Mouse (Mus musculus) testis, adult 2 months (tissue): ENCODE data around the gene 1700001P01Rik. TPM values are rescaled to one million over a fixed set of nuclear protein-coding genes. Genes with fewer than 3 reads are reported as not detected.
A peak's percentile ranks its signal among the peaks of the same experiment; 100 is the strongest.

Source experiments
- H3K27ac ChIP-seq: fragments of 200-500 bp; 2 replicates; pipeline ENCODE4 v1.5.1; 2012; ENCODE audit warnings: low read depth, low read length; ENCODE audit not compliant: control insufficient read depth, insufficient read depth
- H3K27me3 ChIP-seq: fragments of 200-500 bp; 2 replicates; pipeline ENCODE4 v1.6.1; 2012; ENCODE audit warnings: mild to moderate bottlenecking, low read length, moderate library complexity; ENCODE audit not compliant: control insufficient read depth, insufficient read depth
- H3K36me3 ChIP-seq: fragments of 200-500 bp; 2 replicates; pipeline ENCODE4 v1.6.1; 2012; ENCODE audit warnings: mild to moderate bottlenecking, low read length; ENCODE audit not compliant: control insufficient read depth, insufficient read depth
- H3K4me1 ChIP-seq: fragments of 200-500 bp; 2 replicates; pipeline ENCODE4 v1.6.1; 2012; ENCODE audit warnings: low read length; ENCODE audit not compliant: control insufficient read depth, insufficient read depth
- H3K4me3 ChIP-seq: fragments of 200-500 bp; 2 replicates; pipeline ENCODE4 v1.5.1; 2012; ENCODE audit warnings: low read depth, mild to moderate bottlenecking, low read length, moderate library complexity, mixed read lengths; ENCODE audit not compliant: control insufficient read depth
- CTCF ChIP-seq: fragments of 200-500 bp; IDR thresholded peaks from 2 replicates; pipeline ENCODE4 v1.5.1; 2012; ENCODE audit warnings: low read depth, mild to moderate bottlenecking, inconsistent platforms, low read length, moderate library complexity; ENCODE audit not compliant: control insufficient read depth, insufficient read depth, insufficient replicate concordance
- POLR2A ChIP-seq: fragments of 200-500 bp; IDR thresholded peaks from 2 replicates; pipeline ENCODE4 v1.6.1; 2012; ENCODE audit warnings: low read depth, mild to moderate bottlenecking, inconsistent platforms, low read length, moderate library complexity; ENCODE audit not compliant: control insufficient read depth
- polyA plus RNA-seq: library from polyadenylated mRNA; depleted of rRNA; stranded (reverse); fragments of >200 nt; gene quantifications from 2 replicates; pipeline ENCODE4 v1.2.3, GENCODE M21; 2012

1700001P01Rik gene
- polyA plus RNA-seq, 1 experiment = 181 TPM

- no peaks in the 10 kb centered on the region for H3K27me3 ChIP-seq
- no peak overlapping the region for H3K27ac ChIP-seq
- H3K4me3 ChIP-seq = no peak overlapping the region
- no peaks in the 10 kb centered on the region for H3K36me3 ChIP-seq
- TF ChIP-seq CTCF (no peak), POLR2A (no peak)
- no peaks in the 10 kb centered on the region; the same call in 1 of the 2 replicates for H3K4me1 ChIP-seq
Measured at GRCm38 (mm10) chr11:97819923-97820322, 44.2 kb upstream of the 1700001P01Rik start.

DNA sequence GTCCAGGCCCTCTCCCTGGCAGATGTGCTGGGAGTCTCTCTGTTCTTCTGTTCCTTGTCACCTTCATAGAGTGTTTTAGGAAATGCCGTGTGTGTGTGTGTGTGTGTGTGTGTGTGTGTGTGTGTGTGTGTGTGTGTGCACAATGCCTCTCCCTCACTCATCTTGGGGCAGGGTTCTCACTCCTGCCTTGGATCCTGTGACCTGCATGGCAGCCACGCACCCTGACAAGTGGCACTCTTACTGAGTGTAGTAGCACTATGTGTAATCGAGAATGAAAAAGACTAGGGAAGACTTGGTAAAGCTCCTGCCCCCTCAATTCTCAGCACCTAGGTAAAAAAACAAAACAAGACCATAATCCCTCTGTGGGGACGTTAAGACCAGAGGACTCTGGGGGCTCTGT, 43.4 kb upstream of the 1700001P01Rik start:
- Histone ChIP-seq H3K27ac (no peak overlapping the region), H3K36me3 (no peaks in the 10 kb centered on the region), H3K4me1 (no peaks in the 10 kb centered on the region; the same call in 1 of the 2 replicates), H3K27me3 (no peaks in the 10 kb centered on the region), H3K4me3 (no peak overlapping the region)
- TF ChIP-seq CTCF (no peak), POLR2A (no peak)

- Histone ChIP-seq H3K4me1 (no peaks in the 10 kb centered on the region; the same call in 1 of the 2 replicates), H3K27ac (no peak overlapping the region), H3K36me3 (no peaks in the 10 kb centered on the region), H3K4me3 (no peak overlapping the region), H3K27me3 (no peaks in the 10 kb centered on the region)
- no peak for TF ChIP-seq CTCF
- no peak for TF ChIP-seq POLR2A
Measured at GRCm38 (mm10) chr11:97818571-97818970, 42.9 kb upstream of the 1700001P01Rik start.

- peaks cover 4% of the 10 kb centered on the region for H3K4me1 ChIP-seq
- no peaks in the 10 kb centered on the region for H3K36me3 ChIP-seq
- H3K4me3 ChIP-seq = no peak overlapping the region
- H3K27me3 ChIP-seq = no peaks in the 10 kb centered on the region
- TF ChIP-seq CTCF (no peak), POLR2A (no peak)
- no peak overlapping the region for H3K27ac ChIP-seq
Measured at GRCm38 (mm10) chr11:97818003-97818402, 42.3 kb upstream of the 1700001P01Rik start.

DNA sequence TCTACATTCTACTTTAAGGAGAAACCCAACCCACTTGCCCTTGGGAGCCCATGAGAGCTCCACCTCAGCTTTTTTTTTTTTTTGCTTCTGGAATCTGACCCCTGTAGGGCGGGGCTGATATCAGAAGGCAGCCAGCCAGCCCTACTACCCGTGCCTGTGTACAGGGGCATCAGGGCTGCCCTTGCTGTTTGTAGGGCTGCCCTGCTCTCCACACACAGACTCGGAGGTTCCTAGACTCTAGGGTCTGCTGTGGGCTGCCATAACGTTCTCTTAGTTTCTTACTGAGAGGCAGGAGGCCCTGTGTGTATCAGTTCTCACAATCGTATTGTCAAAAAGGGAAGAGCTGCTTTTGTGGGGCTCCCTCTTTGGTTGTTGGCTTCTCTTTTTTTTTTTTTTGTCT, 41.7 kb upstream of the 1700001P01Rik start:
- Histone ChIP-seq H3K27me3 (no peaks in the 10 kb centered on the region), H3K4me3 (no peak overlapping the region), H3K4me1 (peaks cover 10% of the 10 kb centered on the region), H3K27ac (no peak overlapping the region; the same call in 1 of the 2 replicates), H3K36me3 (no peaks in the 10 kb centered on the region)
- TF ChIP-seq CTCF = no peak
- TF ChIP-seq POLR2A = no peak

DNA sequence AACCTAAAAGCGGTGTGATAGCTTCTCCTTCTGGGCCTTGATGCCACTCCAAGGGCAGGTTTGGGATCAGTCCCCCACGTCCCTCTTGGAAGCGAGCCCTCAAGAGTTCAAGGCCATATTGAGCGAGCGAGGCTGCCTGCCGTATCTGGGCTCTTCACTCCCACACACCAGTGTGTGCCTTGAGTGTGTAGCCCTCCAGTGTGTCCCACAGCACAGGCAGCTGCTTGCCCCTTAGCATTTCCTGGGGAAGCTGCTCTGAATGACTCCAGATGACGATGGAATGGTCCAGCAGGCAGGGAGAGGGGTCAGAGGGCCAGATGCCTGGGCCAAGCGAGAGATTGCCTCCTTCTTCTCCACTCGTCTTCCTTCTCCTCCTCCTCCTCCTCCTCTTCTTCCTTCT, 41.2 kb upstream of the 1700001P01Rik start:
- Histone ChIP-seq H3K4me1 (peaks cover 12% of the 10 kb centered on the region), H3K36me3 (no peaks in the 10 kb centered on the region), H3K27me3 (no peaks in the 10 kb centered on the region), H3K27ac (peak overlapping the region; percentile 55), H3K4me3 (no peak overlapping the region)
- TF ChIP-seq CTCF = no peak
- TF ChIP-seq POLR2A = no peak

GRCm38 (mm10) chr11:97816176-97816575, 40.5 kb upstream of the 1700001P01Rik start:
- Histone ChIP-seq H3K36me3 (no peaks in the 10 kb centered on the region), H3K4me1 (peaks cover 12% of the 10 kb centered on the region), H3K4me3 (no peak overlapping the region), H3K27ac (no peak overlapping the region), H3K27me3 (no peaks in the 10 kb centered on the region)
- TF ChIP-seq CTCF = no peak
- no peak for TF ChIP-seq POLR2A

GRCm38 (mm10) chr11:97815736-97816135, 40.0 kb upstream of the 1700001P01Rik start:
- Histone ChIP-seq H3K4me1 (peaks cover 12% of the 10 kb centered on the region), H3K27ac (no peak overlapping the region), H3K27me3 (no peaks in the 10 kb centered on the region), H3K4me3 (no peak overlapping the region), H3K36me3 (no peaks in the 10 kb centered on the region)
- TF ChIP-seq POLR2A (no peak), CTCF (no peak)
